Mouse (Mus musculus) megakaryocyte, adult 5-6 weeks (primary cell): Measurements from ENCODE around the gene Gm42669. TPM values are rescaled to one million over a fixed set of nuclear protein-coding genes. Genes with fewer than 3 reads are reported as not detected.

ENCODE experiments used
- ATAC-seq: 2 replicates; pipeline ENCODE4 v1.8.0; 2016; ENCODE audit warnings: mild to moderate bottlenecking, inconsistent platforms; ENCODE audit not compliant: poor library complexity, severe bottlenecking
- total RNA-seq, 2 experiments: library from RNA; stranded (forward) in 1 of 2; stranded (reverse) in 1 of 2; fragments of 153-499, 151-499 nt in 1 of 2; fragments of 221-1000, 200-1000 nt in 1 of 2; gene quantifications; 2 replicates each; pipeline versions ENCODE4 v1.2.3 to v1.2.4; 2015 to 2017

The Gm42669 gene
- total RNA-seq (2015): not detected in 2 replicates
- 0.04 TPM in 1 of 2 replicates, not detected in the other for total RNA-seq (2017)

- ATAC-seq: no peak
Observed at GRCm38 (mm10) chr5:107507321-107507720, at the start of gene Gm42669. Gm42669 (plus strand) TSS chr5:107507621.

- no peak for ATAC-seq
Observed at GRCm38 (mm10) chr5:107462147-107463076, 45.0 kb upstream of the Gm42669 start.

DNA sequence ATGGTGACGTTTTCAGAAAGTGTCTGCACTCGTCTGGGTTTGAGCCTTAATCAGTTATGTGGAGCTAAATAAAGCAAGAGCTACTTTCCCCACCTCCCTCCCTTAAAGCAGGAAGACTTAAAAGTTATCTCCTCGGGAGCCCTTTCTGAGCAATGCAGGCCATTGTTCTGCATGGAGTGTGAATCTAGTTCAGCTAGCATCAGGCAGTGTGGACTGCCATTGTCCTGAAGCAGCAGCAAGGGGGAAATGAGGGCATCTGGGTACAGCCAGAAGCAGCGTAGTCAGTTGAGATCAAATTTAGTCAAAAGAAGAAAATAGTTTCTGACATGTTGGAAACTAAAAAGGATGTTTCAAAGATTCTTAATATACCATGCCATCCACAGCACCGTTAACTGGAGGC is 40.9 kb upstream of the Gm42669 start:
- no peak for ATAC-seq

GRCm38 (mm10) chr5:107467098-107467497 is 40.3 kb upstream of the Gm42669 start:
- ATAC-seq: no peak

GRCm38 (mm10) chr5:107470600-107471329 is 36.7 kb upstream of the Gm42669 start:
- ATAC-seq: no peak

- ATAC-seq: 0 out of 2 replicates have a peak, but pooled peaks have one; percentile 35
Observed at GRCm38 (mm10) chr5:107480194-107480593, 27.2 kb upstream of the Gm42669 start.

- no peak for ATAC-seq
Observed at GRCm38 (mm10) chr5:107488996-107489395, 18.4 kb upstream of the Gm42669 start.

- ATAC-seq: no peak
Observed at GRCm38 (mm10) chr5:107491036-107491435, 16.4 kb upstream of the Gm42669 start.

- peak; percentile 52 for ATAC-seq
Observed at GRCm38 (mm10) chr5:107492471-107492870, 14.9 kb upstream of the Gm42669 start.

GRCm38 (mm10) chr5:107494759-107495158 is 12.7 kb upstream of the Gm42669 start:
- no peak for ATAC-seq

DNA sequence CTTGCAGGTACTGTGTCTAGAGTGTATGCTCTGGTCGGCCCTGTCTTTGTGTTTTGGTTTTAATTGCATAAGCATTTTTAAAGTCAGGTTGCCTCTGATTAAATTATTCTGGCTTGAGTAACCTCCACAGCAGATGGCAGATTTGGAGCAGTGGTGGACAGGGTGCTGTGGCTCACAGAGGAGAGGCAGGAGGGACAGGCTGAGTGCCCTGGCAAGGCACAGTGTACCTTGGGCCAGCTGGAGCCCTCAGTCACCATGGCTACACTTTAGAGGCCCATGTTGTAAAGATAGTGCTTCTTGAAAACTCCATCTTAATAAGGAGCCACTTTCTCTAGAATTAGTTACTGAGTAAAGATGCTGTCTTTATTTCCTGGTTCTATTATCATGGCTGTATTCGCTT is 11.4 kb upstream of the Gm42669 start:
- ATAC-seq: no peak

DNA sequence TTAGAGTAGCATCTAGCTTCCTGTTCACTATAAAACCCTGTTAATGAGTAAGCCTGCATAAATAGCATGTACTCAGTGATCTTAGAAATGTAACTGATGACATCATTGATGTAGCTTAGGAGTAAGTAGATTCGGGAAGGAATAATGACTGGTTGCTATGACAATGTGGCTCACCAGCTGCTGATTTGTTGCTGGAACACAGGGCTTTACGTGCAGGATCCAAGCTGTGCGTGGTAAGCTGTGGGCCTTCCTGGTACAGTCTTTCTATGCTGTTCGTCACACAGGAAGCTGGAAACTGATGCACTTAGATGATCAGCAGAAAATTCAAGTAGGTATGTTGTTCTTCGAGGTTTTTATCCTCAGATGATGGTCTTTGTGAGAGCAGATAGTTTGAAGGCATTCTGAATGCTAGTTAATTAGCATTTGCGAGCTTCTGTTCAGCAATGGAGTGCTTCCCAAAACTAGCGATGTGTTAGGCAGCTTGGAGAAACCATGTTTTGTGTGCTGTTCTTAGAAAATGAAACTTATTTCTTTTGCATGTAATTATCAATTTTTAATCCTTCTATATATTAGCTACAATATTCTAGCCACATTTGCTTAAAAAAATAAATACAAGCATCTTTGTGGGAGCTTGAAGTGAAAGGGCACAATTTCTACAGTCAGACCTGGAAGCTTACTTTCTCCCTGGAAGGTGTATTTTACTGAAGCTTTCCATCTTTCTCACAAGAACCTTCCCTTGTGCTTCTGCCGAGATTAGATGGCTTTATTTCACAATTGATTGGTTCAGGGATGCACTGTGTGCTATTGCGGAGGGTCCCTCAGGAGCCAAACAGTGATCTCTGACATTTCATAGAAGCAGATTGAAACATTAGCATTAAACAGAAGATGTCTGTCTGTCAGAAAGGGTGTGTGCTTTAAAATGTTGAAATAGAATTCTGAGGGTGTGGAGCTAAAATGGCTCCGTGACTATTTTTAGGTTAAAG is 9.6 kb upstream of the Gm42669 start:
- ATAC-seq: no peak

- ATAC-seq: no peak
Observed at GRCm38 (mm10) chr5:107498806-107499310, 8.6 kb upstream of the Gm42669 start.

- no peak for ATAC-seq
Observed at GRCm38 (mm10) chr5:107499891-107500535, 7.4 kb upstream of the Gm42669 start.

GRCm38 (mm10) chr5:107500741-107501140 is 6.7 kb upstream of the Gm42669 start:
- no peak for ATAC-seq

- ATAC-seq: no peak
Observed at GRCm38 (mm10) chr5:107510503-107510902, 3.1 kb downstream of the Gm42669 start.

GRCm38 (mm10) chr5:107511326-107511725 is 3.9 kb downstream of the Gm42669 start:
- ATAC-seq: no peak

GRCm38 (mm10) chr5:107513583-107513982 is 6.2 kb downstream of the Gm42669 start:
- peak; percentile 98 for ATAC-seq

DNA sequence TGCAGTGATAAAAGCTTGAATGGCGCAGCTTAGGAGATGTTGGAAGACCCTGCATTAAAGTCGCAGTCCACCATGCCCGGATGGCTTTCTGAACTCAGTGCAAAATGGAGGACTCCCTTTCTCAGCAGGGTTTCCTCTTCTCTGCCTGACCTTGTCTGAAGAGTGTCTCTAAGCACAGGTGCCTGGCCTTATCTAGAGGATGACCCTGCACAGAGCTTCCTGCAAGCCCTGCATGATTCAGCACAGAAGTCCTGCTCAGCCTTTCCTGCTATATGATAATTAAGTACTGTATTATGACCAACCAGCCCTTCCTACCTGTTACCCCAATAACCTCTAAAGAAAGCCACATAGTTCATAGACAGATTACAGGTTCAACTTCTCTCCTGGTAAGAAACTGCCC is 8.0 kb downstream of the Gm42669 start:
- ATAC-seq: no peak

- ATAC-seq: no peak
Observed at GRCm38 (mm10) chr5:107516087-107516486, 8.7 kb downstream of the Gm42669 start.
